Mouse (Mus musculus): ENCODE data around the gene Cdk5rap1.
"Not testable (repeated sequence)": the region's sequence is repeated elsewhere in the genome, so short reads cannot be mapped to it uniquely, and the experiment has no call there.

Cdk5rap1 gene

DNA sequence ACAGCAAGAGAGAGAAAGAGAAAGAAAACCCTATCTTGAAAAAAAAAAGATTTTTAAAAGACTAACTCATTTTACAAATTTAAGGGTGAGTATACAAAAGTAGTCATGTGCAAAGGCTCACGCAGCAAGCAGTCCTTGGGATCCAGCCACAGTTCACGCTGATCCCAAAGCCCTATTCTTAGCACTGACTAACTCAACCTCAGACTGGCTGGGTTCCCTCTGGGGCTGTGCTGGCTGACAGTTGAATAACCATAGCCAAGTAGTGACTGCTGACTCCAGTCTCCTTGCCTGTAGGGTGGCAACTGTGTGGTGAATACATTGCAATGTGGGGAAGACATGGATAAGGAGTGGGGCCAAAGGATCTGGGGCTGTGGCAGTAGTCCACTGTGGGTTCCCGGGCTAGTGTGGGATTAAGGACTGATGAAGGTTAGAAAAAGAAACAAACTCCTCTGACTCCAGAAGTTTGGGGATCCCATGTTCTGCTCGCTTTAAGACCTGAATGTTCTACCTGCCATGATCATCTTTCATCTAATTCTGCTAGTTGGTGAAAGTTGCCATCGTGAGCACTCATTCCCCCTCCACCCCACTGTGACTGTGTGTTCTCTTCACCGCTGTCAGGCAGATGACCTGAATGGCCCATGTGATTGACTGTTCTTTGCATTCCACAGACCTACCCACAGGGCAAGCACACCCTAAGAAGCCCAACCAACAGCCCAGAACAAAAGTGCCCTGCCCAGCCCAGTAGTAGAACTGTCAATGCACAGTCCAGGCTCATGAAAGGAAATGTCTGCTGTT is 2.2 kb upstream of the Cdk5rap1 start:
- DNase-seq = peak; percentile 31 to 57

- DNase-seq = peak; percentile 50 to 73
Measured at GRCm38 (mm10) chr2:154373961-154374632, 1.3 kb upstream of the Cdk5rap1 start.

GRCm38 (mm10) chr2:154372151-154372829 is 520 bp downstream of the Cdk5rap1 start:
- peak; percentile 92 to 94 for DNase-seq

DNA sequence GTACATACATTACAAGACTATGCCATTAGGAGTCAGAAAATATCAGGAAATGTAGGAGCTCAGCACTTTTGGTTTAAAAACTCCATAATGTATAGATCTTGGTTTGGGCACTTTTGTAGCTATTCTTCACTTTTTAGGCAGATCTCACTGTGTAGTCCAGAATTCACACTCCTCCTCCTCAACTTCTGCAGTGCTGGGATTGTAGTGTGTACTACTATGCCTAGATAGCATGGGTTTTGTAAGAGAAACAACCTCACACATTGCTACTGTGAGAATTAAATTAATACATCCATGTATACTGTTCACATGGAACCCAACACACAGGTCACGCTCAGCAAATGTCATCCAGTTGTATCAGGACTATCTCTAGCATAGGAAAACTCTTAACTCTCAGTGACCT is 5.3 kb downstream of the Cdk5rap1 start:
- DNase-seq = no peak

DNA sequence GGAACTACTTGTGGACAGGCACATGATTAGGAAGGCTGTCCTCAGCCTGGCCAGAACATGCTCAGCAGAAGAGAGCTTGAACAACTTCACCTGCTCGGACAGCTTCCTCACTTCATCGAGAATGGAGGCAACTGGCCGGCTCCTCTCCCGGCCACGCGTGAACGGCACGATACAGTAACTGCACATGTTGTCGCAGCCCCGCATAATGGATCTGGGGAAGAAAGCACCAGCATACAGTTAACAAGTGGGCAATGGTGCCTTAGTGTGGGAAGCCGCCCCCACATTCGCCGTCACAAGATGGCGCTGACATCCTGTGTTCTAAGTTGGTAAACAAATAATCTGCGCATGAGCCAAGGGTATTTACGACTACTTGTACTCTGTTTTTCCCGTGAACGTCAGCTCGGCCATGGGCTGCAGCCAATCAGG is 18.8 kb downstream of the Cdk5rap1 start:
- not testable (repeated sequence) for DNase-seq

DNA sequence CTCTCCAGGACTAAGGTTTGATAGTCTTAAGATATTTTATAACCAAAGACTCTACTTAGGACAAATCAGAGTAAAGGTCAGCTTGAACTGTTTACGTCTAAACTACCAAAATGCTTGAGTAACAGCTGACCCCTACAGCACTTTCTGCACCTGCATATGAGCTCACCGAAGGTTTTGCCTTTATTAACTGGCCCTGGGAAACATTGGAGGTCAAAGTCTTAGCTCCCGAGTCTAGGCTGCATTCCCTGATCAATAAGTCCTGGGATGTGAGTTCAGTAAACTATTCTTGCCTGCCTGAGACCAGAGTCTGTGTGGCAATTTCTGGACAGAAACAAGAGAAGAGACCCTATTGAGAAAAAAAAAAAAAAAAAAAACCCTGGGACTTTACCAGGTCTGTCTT is 24.7 kb downstream of the Cdk5rap1 start:
- DNase-seq = no peak

GRCm38 (mm10) chr2:154339356-154339755 is 33.5 kb downstream of the Cdk5rap1 start:
- no peak for DNase-seq

DNA sequence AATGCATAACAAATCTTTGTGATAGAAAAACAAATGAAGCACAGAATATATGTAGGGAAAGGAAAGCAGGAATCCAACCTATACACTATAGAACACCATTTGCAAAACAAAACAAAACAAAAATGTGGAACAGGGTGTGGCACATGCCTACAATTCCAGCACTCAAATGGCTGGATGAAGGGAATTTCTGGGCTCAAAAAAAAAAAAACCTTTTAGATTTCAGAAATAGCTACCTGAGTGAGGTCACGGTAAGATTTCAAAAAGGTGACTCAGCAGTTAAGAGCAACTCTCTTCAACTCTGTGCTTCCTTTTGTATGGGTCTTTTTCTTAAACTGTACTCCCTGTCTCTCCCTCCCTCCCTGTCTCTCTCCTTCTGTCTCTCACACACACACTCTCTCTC is 34.6 kb downstream of the Cdk5rap1 start:
- DNase-seq = no peak

- no peak for DNase-seq
Measured at GRCm38 (mm10) chr2:154335572-154335971, 37.2 kb downstream of the Cdk5rap1 start.

DNA sequence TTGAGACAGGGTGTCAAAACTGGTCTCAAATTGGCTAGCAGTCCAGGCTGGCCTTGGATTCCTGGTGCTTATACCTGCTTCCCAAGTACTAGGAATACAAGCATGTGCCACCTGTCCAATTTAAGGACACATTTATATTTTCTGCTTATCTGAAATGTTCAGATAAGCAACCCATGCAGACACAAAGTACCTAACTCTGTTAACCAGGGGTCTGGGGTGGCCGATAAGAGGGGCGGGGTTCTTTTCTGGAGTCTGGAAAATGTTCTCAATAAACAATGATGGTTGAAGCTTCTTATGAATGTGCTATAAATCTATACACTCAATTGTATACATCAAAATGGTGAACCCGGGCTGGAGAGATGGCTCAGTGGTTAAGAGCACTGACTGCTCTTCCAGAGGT is 46.0 kb downstream of the Cdk5rap1 start:
- DNase-seq = no peak

GRCm38 (mm10) chr2:154313771-154314170 is 59.0 kb downstream of the Cdk5rap1 start:
- not testable (repeated sequence) for DNase-seq

DNA sequence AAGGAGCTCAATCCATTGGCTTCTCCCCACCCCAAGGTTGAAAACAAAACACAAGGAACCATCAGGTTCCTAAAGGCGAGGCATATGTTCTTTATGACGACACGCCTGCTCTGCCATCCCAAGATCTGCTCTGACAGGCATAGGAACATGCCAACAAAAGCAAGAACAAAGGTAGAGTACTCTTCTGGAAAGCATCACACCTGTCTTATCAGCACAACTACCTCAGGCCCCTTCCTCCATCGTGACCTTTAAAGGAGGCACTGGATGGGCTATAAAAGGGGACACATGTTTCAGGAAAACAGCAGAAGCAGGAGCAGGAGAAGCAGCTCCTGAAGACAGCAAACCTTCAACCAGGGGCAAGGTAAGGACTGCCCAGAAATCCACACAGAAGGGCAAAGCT is 65.9 kb downstream of the Cdk5rap1 start, which contains the start of gene Bpifb9b:
TSS of gene Bpifb9b (plus strand) at position 301 of the 400 bp plus-strand sequence.
- not testable (repeated sequence) for DNase-seq

DNA sequence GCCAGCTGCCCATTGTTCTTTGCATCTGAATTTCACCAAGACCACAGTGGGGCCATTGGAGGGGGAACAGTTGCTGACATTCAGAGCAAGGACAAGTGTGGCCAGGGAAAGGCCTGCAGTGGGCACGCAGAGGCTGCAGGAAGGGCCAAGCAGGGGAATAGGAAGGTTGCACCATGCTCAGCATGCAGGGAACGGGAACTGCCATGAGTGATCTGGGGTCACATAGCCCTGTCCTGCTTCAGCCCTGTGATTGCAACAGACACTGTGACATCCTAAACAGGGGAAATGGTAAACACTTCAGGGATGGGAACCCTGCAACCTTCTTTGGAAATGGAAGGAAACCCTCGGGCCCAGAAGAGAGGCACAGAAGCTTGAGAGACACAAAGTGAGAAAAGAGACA is 68.2 kb downstream of the Cdk5rap1 start:
- DNase-seq = not testable (repeated sequence)

DNA sequence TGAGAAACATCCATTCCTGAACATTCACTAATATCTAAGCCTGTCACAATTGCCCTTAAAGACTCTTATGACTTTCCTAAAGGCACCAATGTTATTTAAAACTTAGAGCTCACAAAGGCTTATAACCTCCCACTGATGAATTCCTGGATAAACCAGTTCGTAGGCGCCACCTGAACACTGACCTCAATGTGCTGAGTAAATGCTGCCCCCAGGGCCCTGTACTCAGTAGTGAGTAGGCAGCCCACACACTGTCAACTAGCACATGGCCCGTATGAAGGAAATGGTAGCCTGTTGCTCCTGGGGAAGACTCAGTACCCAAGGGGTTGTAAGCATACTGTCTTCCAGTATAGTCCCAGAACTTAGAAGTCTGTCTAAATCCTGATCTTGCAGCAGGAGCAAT is 71.0 kb downstream of the Cdk5rap1 start:
- no peak for DNase-seq

DNA sequence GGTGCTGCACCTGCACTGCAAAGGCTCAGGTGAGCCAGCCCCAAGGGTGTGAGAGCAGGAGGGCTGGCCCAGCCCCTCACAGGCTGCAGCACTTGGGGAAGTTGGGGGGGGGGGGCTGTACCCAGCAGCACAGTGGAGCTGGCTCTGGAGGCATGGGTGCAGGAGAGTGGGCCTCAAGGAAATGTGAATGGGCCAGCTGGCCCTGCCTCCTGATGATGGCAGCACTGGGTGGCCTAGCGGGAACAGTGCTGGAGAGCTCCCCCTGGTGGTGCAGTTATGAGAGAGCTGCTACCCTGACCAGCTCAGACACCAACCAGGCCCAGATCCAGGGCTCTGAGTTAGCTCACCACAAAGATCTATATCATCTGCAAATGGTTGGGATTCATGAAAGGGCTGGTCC is 72.3 kb downstream of the Cdk5rap1 start:
- DNase-seq = peak; percentile 60 to 79

- peak; percentile 34 to 72 for DNase-seq
Measured at GRCm38 (mm10) chr2:154294746-154295145, 78.1 kb downstream of the Cdk5rap1 start.

GRCm38 (mm10) chr2:154292833-154293232 is 80.0 kb downstream of the Cdk5rap1 start:
- DNase-seq = no peak

GRCm38 (mm10) chr2:154291866-154292265 is 80.9 kb downstream of the Cdk5rap1 start:
- DNase-seq = not testable (repeated sequence)
